Mouse (Mus musculus) ZHBTc4 (cell line): ENCODE data around the gene Unc13d.

Experiments used
- DNase-seq: peaks from one replicate; pipeline ENCODE4 v3.0.0-alpha.2; 2011; ENCODE audit warnings: low read depth, low spot score

Unc13d gene

DNA sequence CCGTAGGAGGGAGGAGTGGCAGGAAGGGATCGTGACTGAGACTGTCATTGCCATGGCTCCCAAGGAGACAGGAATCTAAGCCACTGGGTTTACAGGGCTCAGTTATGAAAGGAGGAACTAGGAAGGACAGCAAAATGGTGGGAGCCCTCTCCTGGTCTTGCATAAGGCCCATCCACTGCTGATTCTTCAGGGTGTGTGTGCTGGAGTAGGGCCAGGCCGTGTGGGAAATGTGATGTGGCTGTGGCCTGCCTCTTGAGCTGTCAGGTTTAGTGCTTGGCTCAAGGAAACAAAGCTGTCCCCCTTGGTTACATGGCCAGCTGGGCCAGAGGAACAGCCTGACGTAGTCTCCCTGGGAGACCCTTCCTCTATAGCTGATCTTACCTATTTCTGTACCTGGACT, 27.6 kb downstream of the Unc13d start:
- DNase-seq: no peak

DNA sequence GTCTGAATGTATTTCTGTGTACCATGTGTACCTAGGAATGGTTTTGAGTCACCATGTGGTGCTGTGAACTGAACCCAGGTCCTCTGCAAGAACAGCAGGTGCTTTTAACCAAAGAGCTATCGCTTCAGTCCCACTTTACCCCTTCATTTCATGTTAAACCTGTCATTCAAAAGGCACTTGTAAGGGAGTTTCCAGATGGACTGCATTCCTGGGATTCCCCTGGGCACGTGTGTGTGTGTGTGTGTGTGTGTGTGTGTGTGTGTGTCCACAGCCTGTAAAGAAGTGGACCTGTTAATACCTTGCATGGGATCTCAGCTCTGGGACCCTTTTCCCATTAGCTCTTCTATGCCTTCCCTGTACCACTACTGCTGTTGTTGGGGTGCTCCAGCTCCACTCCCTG, 28.2 kb downstream of the Unc13d start:
- no peak for DNase-seq

- no peak for DNase-seq
These were observed 32.6 kb downstream of the Unc13d start for GRCm38 (mm10) chr11:116045173-116045572.

GRCm38 (mm10) chr11:116043286-116043685, 34.5 kb downstream of the Unc13d start:
- DNase-seq: no peak

DNA sequence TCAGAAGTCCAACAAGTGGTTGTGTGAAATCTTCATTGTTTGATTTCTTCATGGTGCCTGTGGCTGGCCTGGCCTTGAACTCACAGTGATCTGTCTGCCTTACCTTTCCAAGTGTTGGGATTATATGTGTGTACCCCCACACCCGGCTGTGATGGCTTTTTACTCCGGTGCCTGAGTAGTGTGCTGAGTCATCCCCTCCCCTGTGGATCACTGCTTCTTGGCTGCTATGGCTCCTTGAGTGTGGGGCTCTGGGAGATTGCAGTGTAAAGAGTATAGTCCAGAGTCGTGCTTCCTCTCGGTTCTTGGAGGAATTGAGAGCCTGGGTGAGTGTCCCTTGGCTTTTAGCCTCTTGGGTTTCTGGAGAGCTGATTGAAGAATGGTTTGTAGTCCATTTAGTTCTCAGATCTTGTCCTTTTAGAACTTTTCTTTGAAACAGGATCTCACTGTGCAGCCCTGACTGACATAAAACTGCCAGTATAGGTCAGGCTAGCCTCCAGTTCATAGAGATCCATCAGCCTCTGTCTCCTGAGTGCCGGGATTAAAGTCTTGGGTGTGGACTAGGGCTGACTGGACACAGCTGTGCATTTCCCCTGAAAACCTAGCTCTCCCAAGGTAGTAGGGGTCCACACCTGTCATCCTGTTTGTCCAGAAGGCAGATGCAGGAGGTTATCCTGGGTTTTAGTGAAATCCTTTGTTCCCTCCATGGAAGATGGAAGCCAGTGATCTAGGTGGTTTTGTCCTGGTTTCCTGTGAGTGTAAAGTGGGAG, 35.2 kb downstream of the Unc13d start:
- no peak for DNase-seq

GRCm38 (mm10) chr11:116041833-116042232, 35.9 kb downstream of the Unc13d start:
- DNase-seq: peak; percentile 73

GRCm38 (mm10) chr11:116040593-116040992, 37.2 kb downstream of the Unc13d start:
- DNase-seq: no peak

DNA sequence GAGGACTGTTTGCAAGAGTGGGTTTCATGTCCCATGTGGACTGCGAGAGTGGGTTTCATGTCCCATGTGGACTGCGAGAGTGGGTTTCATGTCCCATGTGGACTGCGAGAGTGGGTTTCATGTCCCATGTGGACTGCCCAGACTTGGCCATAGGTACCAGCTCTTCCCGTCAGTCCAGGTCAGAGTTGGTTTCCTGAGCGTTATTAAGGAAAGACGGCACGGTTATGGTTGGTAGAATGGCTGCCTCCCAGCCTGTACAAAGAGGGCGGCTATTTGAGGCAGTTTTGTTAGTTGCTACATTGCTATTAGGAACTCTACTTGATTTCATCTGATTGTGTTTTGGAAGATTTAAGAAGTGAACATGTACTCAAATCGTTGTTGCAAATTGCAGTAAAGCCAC, 39.9 kb downstream of the Unc13d start:
- no peak for DNase-seq

- no peak for DNase-seq
These were observed 41.1 kb downstream of the Unc13d start for GRCm38 (mm10) chr11:116036671-116037070.

GRCm38 (mm10) chr11:116034584-116034983, 43.2 kb downstream of the Unc13d start:
- no peak for DNase-seq

DNA sequence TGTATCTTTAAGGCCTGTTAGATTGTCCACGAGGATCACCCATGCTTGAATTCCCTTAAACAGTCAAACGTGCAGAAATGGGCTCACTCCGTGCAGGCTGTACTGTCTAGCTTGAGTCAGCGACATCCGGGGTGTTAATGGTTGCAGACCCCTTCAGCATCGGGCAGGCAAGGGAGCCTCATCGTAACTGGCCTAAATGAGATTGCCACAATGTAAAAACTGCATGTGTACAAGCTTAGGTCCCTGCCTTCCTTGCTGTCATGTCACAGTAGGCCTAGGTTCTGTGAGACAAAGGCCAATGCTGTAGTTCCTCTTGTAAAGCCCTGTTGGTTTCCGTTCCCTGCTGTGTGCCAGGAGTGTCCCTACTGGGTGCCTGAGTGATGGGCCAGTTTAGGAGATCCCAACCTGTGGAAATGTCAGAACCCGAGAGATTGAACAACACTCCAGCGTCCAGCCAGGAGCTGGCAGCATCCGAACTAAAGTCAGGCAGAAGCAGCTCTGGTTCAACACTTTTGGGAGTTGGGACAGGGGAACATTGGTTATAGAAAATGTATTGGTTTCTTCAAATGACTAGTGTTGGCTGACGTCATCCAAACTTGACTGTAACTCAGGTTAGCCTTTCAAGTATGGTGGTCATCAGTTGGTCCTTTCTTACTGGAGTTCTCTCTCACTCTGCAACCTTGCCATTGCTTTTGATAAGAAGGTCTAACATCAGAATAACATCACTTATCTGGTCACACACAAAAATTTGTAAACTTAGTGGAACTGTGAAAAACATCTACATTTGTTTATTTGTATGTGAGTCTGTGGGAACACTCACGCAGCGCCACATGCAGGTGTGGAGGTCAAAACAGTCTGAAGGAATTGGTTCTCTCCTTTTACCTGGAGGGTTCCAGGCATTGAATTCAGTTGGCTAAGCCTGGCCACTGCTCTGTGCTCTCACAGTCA, 46.6 kb downstream of the Unc13d start:
- DNase-seq: peak; percentile 65

- peak; percentile 99 for DNase-seq
These were observed 47.5 kb downstream of the Unc13d start, which contains the start of gene Unk for GRCm38 (mm10) chr11:116030088-116030897. Gene Unk (plus strand): TSS chr11:116030322.

DNA sequence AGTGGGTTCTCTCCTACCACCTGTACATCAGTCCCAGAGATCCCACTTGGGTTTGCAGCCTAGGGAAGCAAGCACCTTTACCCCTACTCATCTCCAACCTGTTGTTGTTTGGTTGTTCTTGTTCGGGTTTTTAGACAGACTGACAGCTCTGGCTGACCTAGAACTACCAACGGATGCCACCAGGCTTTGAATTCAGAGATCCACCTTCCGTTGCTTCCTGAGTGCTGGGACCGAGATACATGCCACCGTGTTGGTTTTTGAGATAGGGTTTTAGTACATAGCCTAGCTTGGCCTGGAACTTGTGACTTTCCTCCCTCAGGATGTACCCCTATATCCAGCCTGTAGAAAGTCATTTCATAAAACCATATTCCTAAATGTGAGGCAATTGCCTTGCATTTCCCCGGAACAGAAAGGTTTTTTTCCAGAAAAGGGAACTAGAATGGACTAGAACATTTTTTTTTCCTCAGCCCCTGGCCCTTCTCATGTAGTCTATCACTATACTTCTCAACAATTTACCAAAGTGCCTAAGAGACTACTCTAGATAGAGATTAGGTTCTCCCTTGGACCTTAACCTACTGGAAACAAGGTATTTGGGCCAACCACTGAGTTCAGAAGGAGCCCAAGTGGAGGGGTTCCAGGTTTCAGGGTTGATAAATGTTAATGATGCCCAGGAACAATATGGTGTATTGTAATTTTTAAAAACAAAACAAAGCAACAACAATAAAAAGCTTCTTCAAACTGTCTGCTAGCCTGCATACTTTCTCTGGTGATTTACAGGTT, 48.5 kb downstream of the Unc13d start:
- peak; percentile 27 for DNase-seq

DNA sequence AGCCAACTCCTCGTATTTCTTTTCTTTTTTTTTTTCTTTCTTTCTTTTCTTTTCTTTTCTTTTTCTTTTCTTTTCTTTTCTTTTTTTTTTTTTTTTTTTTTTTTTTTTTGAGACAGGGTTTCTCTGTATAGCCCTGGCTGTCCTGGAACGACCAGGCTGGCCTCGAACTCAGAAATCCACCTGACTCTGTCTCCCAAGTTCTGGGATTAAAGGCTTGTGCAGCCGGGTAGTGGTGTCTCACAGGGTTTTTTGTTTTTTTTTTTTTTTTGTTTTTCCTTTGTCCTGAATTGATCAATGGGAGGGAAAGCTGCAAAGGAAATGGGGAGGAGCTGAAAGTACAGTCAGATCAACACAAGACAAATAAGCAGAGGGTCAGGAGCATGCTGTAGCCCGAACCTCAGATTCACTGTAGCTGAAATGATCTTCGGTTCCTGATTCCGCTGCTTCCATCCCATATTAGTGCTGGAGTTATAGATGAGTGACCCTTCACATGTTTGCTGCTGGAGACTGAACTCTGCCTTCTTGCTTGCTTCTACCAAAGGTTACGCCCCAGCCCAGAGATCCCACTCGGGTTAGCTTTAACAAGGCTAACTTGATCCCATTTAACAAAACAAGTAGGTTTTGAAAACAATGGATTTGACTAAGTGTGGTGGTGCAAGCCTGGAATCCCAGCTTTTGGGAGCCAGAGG, 49.4 kb downstream of the Unc13d start:
- DNase-seq: peak; percentile 44

DNA sequence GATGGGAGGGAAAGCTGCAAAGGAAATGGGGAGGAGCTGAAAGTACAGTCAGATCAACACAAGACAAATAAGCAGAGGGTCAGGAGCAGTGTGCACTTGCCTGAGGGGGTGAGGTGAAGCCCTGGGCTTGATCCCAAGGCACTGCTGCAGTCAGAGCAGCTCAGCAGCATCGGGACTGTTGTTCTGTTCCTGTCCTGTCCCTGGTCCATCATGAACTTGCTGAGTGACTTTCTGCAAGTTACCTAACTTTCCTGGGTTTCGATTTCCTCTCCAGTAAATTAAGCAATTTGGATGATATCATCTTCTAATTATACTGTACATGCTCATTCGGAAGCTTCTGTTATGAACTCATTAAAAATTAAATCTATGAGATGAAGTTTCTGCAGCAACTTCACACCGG, 50.0 kb downstream of the Unc13d start, which contains the start of gene H3f3b:
Gene H3f3b (minus strand): TSS at position 207 of the 400 bp plus-strand sequence.
- DNase-seq: peak; percentile 23

DNA sequence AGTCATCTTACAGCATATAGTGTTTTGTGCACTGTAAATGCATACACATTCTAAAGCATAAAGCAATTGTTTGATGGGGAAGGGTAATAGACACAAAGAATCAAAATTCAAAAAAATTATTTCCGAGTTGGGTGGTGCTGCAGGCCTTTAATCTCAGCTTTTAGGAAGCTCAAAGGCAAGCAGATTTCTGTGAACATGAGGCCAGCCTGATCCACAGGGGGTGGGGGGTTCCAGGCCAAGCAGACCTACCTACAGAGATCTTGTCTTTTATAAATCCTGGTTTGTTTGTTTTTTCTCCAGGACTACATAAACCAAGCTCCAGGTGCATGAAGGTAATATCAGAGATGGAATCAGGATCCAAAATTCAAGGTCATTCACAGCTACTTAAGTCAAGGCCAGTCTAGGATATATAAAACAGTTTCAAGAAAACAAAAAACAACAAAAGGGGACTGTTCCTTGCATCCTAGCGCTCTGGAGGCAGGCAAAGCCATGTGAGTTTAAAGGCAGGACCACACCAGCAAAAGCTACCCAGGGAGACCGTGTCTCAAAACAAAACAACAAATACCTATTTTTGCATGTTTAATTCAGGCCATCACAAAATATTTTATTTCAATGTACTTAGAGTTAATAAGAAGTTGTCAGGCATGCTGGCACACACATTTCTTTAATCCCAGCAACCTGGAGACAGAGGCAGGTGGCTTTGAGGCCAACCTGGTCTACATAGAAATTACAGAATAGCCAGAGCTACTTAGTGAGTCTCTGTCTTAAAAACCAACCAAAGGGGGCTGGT, 52.5 kb downstream of the Unc13d start:
- DNase-seq: no peak

DNA sequence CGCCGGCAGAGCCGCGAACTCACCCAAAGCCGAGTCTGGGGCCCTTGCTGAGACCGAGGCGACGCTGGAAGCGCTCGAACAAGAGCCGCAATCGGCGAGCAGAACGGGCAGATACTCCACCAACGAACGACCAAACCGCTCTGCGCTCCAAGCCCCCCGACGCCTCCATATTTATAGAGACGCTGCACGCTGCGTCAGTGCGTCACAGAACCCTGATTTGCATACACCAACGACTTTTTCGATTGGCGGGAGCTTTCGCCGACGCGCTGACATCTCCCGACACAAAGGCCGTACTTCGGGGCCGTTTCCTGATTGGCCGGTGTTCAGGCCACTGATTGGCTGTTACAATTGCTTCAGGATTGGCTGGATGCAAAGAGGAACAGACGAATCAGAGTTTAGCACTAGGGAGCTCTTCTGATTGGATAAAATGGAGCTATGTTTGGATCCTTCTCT, 53.4 kb downstream of the Unc13d start:
- peak; percentile 99 for DNase-seq

DNA sequence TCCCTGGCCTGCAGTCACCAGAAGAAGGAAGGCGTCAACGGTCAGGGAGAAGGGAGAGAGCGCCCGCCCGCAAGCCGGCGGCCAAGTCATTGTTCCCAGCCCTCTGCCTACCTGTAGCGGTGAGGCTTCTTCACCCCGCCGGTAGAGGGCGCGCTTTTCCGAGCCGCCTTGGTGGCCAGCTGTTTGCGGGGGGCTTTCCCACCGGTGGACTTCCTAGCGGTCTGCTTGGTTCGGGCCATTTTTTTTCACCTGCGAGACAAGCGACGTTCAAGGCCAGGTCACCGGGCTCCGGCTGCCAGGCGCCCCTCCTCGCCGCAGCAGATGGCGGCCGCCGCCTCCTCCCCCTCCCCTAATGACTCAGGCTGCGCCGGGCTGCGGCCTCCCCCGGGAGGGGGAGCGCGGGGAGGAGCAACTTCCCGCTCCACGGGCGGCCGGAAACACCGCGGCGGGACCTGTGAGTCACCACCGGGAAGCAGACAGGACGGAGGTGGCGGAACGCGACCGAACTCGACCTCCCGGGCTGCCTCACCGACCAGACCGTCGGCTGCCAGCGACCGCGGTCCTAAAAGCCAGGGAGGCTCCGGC, 53.9 kb downstream of the Unc13d start:
- peak; percentile 85 for DNase-seq
